Mouse (Mus musculus): ENCODE data around the gene Hhipl1.
A peak's percentile ranks its signal among the peaks of the same experiment; 100 is the strongest.

Gene Hhipl1

GRCm38 (mm10) chr12:108305812-108306794, at the start of gene Hhipl1:
Hhipl1 (plus strand) TSS chr12:108306270.
- no peak for DNase-seq (ENCODE audit: low spot score)

- no peak for DNase-seq (ENCODE audit: low spot score)
Measured at GRCm38 (mm10) chr12:108256734-108257133, 49.3 kb upstream of the Hhipl1 start.

- no peak for DNase-seq (ENCODE audit: low spot score)
Measured at GRCm38 (mm10) chr12:108259322-108260049, 46.6 kb upstream of the Hhipl1 start.

GRCm38 (mm10) chr12:108260950-108261349, 45.1 kb upstream of the Hhipl1 start:
- DNase-seq (ENCODE audit: low spot score): no peak

GRCm38 (mm10) chr12:108264918-108265317, 41.2 kb upstream of the Hhipl1 start:
- DNase-seq (ENCODE audit: low spot score): no peak

- DNase-seq (ENCODE audit: low spot score): no peak
Measured at GRCm38 (mm10) chr12:108265831-108266619, 40.0 kb upstream of the Hhipl1 start.

- no peak for DNase-seq (ENCODE audit: low spot score)
Measured at GRCm38 (mm10) chr12:108267653-108268052, 38.4 kb upstream of the Hhipl1 start.

GRCm38 (mm10) chr12:108268970-108269369, 37.1 kb upstream of the Hhipl1 start:
- no peak for DNase-seq (ENCODE audit: low spot score)

GRCm38 (mm10) chr12:108269699-108270098, 36.4 kb upstream of the Hhipl1 start:
- no peak for DNase-seq (ENCODE audit: low spot score)

GRCm38 (mm10) chr12:108270240-108270919, 35.7 kb upstream of the Hhipl1 start:
- DNase-seq (ENCODE audit: low spot score): peak; percentile 70

- DNase-seq (ENCODE audit: low spot score): no peak
Measured at GRCm38 (mm10) chr12:108271351-108272142, 34.5 kb upstream of the Hhipl1 start.

- DNase-seq (ENCODE audit: low spot score): peak; percentile 33
Measured at GRCm38 (mm10) chr12:108272143-108272635, 33.9 kb upstream of the Hhipl1 start.

- no peak for DNase-seq (ENCODE audit: low spot score)
Measured at GRCm38 (mm10) chr12:108273466-108274312, 32.4 kb upstream of the Hhipl1 start.

- no peak for DNase-seq (ENCODE audit: low spot score)
Measured at GRCm38 (mm10) chr12:108274313-108274595, 31.8 kb upstream of the Hhipl1 start.

GRCm38 (mm10) chr12:108274661-108275507, 31.2 kb upstream of the Hhipl1 start, which contains the start of gene Ccdc85c:
Ccdc85c (minus strand) TSS chr12:108275425.
- DNase-seq (ENCODE audit: low spot score): no peak

- DNase-seq (ENCODE audit: low spot score): peak; percentile 94
Measured at GRCm38 (mm10) chr12:108275508-108275890, 30.6 kb upstream of the Hhipl1 start.

- no peak for DNase-seq (ENCODE audit: low spot score)
Measured at GRCm38 (mm10) chr12:108275920-108276822, 29.9 kb upstream of the Hhipl1 start.
